Mouse (Mus musculus): ENCODE measurements around the gene Map2k5. TPM values are rescaled to one million over a fixed set of nuclear protein-coding genes. Genes with fewer than 3 reads are reported as not detected.

Map2k5 gene
- polyA plus RNA-seq, 1 experiment from 2014 or later = 9.2 TPM

DNA sequence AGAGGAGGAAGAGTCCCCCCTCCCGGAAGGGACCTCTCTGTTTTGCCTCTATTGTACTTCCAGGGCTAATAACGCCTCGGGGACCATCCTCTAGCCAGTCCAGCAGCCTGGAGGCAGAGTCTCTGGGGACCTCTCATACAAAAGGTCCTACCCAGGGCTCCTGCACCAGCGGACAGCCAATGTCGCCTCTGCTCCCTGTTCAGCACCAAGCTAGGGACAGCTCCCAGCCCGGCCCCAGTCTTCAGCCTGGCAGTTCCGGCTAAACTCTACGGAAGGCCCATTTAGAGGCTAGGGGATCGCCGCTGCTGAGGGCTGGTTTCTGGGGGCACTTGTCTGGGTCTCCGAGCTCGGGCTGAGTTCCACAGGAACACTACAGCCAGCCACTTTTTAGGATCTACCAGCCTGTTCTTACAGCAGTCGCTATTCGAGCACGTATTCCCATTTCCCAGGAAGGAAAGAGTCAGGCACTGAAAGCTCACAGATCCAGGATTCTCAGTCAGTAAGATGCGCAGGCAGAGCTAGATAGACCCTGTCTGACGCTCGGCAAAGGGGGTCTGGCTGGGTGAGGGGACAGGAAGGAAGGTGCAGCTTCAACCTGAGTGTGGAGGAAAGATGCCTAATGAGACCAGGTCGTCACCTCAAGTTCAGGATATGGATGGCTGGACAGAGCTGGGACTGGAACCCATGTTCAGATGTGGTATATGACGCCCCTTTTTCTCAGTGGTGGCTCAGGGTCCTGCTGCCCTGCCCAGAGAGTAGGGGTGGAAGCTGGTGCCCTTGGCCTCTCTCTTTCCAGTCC, 226.4 kb downstream of the Map2k5 start:
- no peaks in the 10 kb centered on the region for H3K36me3 ChIP-seq (replicated peaks)
- no peaks in the 10 kb centered on the region for H3K9me3 ChIP-seq (replicated peaks)
- no peak for ATAC-seq (ENCODE audit: insufficient read depth)
- H3K4me3 ChIP-seq (replicated peaks) = no peak overlapping the region
- H3K4me1 ChIP-seq (replicated peaks) = peaks cover 16% of the 10 kb centered on the region
- H3K9ac ChIP-seq = no peak overlapping the region
- H3K27ac ChIP-seq (replicated peaks) = no peak overlapping the region
- 2% methylated on average over 20 of the region's 20 CpGs for WGBS (ENCODE audit: insufficient replicate concordance)
- no peak overlapping the region for H3K4me2 ChIP-seq
- H3K27me3 ChIP-seq = peaks cover 86% of the 10 kb centered on the region

DNA sequence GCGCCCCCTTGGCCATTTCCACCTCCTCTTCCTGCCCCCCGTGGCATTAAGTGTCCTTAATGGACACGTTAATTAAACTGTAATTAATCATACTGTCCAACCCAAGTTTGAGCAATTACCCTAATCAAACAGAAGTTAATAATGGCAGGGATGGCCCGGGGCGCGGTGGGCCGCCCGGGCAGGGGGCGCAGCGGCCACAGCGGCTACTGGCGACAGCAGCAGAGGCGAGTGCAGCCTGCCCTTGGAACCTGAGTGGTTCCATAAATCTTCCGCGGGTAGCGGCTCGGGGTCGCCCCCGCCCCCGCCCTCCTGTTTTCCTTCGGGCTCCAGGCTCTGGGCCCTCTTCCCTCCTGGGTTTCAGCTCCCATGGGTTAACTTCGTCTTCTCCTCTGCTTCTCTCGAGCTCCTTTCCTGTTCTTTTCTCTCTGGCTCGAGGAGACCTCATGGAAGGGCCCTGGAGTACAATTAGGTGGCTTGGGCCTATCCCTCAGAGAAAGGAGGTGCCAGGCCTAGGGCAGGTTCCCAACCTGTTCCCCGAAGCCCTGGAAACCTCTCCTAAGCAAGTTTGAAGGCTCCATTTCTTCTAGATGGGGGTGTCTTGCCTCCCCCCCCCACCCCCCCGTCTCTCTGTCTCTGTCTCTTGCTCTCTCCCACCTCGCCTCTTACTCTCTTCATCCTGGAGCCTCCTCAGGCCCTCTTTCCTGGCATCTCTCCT, 227.5 kb downstream of the Map2k5 start:
- Histone ChIP-seq H3K4me1 (replicated peaks) (peaks cover 26% of the 10 kb centered on the region), H3K27me3 (peaks cover 94% of the 10 kb centered on the region), H3K36me3 (replicated peaks) (no peaks in the 10 kb centered on the region), H3K4me2 (no peak overlapping the region), H3K9ac (no peak overlapping the region), H3K4me3 (replicated peaks) (no peak overlapping the region), H3K27ac (replicated peaks) (no peak overlapping the region), H3K9me3 (replicated peaks) (no peaks in the 10 kb centered on the region)
- no peak for ATAC-seq (ENCODE audit: insufficient read depth)
- WGBS (ENCODE audit: insufficient replicate concordance) = 2% methylated on average over 27 of the region's 27 CpGs

GRCm38 (mm10) chr9:63149372-63149766, 228.3 kb downstream of the Map2k5 start:
- H3K9me3 ChIP-seq (replicated peaks) = no peaks in the 10 kb centered on the region
- H3K36me3 ChIP-seq (replicated peaks) = no peaks in the 10 kb centered on the region
- peak overlapping the region; percentile 41; the same call in 1 of the 2 replicates for H3K4me3 ChIP-seq (replicated peaks)
- H3K27me3 ChIP-seq = peaks cover 99% of the 10 kb centered on the region
- no peak overlapping the region for H3K27ac ChIP-seq (replicated peaks)
- H3K9ac ChIP-seq = no peak overlapping the region
- no peak for ATAC-seq (ENCODE audit: insufficient read depth)
- peak overlapping the region; percentile 60 for H3K4me2 ChIP-seq
- H3K4me1 ChIP-seq (replicated peaks) = peaks cover 33% of the 10 kb centered on the region
- 5% methylated on average over 20 of the region's 20 CpGs for WGBS (ENCODE audit: insufficient replicate concordance)

DNA sequence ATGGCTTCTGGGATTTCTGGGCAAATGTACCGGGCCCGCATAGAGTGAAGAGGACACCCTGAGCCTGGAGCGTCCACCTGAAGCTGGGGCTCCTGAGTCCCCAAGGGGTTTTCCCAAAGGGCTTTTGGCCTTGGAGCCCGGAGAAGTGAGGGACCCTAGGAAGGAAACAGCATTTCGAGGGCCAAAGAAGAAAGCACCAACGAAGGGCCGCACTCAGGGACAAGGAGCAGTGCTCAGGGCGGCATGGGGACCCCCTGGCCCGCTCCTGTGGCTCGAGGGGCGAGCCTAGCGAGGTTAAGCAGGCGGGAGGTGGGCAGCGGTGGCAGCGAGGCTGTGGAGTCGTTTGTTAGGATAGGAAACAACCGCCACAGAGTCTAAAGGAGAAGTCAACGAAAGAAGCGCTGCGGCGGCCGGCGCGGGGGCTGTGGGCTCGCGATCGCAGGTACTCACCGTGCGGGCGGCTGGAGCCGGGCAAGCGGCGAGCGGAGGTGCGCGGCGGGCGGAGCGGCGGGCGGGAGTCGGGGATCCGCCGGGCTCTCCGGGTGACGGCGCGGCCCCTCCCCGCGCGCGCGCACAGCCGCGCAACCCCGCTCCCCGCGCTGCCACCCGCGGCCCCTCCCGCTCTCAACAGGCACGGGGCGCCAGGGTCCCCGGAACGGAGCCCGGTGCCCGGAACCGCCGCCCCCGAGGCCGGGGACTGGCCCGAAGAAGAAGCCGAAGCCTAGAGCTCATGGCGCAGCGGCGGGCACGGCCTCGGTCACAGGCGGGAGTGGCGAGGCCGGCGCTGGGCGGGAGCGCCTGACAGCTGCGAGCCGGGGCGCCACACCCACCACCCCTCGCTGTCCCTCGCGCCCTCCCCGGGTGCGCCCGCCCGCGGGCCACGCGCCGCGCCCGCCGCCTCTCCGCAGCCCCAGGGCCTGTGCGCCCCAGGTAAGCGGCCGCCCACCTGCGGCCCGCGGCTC, 229.0 kb downstream of the Map2k5 start, which contains the start of gene Skor1:
Gene Skor1 (minus strand): TSS at position 552 of the 962 bp plus-strand sequence.
- WGBS (ENCODE audit: insufficient replicate concordance) = 1% methylated on average over 103 of the region's 108 CpGs
- ATAC-seq (ENCODE audit: insufficient read depth) = no peak
- peak within 1 kb of the TSS; percentile 41 for H3K4me3 ChIP-seq (replicated peaks)

GRCm38 (mm10) chr9:63147786-63148409, 229.8 kb downstream of the Map2k5 start:
- ATAC-seq (ENCODE audit: insufficient read depth) = no peak
- H3K4me1 ChIP-seq (replicated peaks) = peaks cover 39% of the 10 kb centered on the region
- no peak overlapping the region for H3K9ac ChIP-seq
- H3K27ac ChIP-seq (replicated peaks) = no peak overlapping the region
- no peaks in the 10 kb centered on the region for H3K36me3 ChIP-seq (replicated peaks)
- H3K4me2 ChIP-seq = no peak overlapping the region
- H3K9me3 ChIP-seq (replicated peaks) = no peaks in the 10 kb centered on the region
- peaks cover 100% of the 10 kb centered on the region for H3K27me3 ChIP-seq
- 2% methylated on average over 14 of the region's 14 CpGs for WGBS (ENCODE audit: insufficient replicate concordance)
- H3K4me3 ChIP-seq (replicated peaks) = no peak overlapping the region

More for the DNA sequence above, 229.0 kb downstream of the Map2k5 start, which contains the start of gene Skor1:
- no peaks in the 10 kb centered on the region for H3K36me3 ChIP-seq (replicated peaks)
- peak within 1 kb of the TSS; percentile 60 for H3K4me2 ChIP-seq
- peaks cover 100% of the 10 kb centered on the region for H3K27me3 ChIP-seq
- H3K9me3 ChIP-seq (replicated peaks) = no peaks in the 10 kb centered on the region
- no peak within 1 kb of the TSS for H3K27ac ChIP-seq (replicated peaks)
- H3K9ac ChIP-seq = no peak within 1 kb of the TSS
- peaks cover 36% of the 10 kb centered on the region for H3K4me1 ChIP-seq (replicated peaks)

DNA sequence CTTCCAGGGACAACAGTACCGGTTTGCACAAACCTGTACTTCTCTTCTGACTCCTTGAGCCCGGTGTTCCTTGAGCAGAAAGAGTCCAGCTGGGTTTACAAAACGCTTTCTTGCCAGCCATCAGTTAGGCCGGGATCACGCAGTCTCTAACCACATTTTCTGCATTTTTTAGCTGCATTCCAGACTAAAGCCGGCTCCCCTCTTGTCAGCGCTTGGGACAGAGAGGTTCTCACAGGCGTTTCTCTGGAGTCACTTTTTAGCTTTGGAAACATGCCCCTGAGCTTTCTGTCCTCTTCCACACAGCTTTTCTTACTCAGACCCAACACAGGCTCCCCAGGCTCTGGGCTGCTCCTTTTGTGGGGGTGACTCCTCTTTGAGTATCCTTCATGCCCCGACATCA, 230.4 kb downstream of the Map2k5 start:
- Histone ChIP-seq H3K27me3 (peaks cover 100% of the 10 kb centered on the region), H3K4me1 (replicated peaks) (peaks cover 39% of the 10 kb centered on the region), H3K9me3 (replicated peaks) (no peaks in the 10 kb centered on the region), H3K4me2 (no peak overlapping the region), H3K27ac (replicated peaks) (no peak overlapping the region), H3K9ac (no peak overlapping the region), H3K4me3 (replicated peaks) (no peak overlapping the region), H3K36me3 (replicated peaks) (no peaks in the 10 kb centered on the region)
- ATAC-seq (ENCODE audit: insufficient read depth) = no peak
- 2% methylated on average over 9 of the region's 9 CpGs for WGBS (ENCODE audit: insufficient replicate concordance)

DNA sequence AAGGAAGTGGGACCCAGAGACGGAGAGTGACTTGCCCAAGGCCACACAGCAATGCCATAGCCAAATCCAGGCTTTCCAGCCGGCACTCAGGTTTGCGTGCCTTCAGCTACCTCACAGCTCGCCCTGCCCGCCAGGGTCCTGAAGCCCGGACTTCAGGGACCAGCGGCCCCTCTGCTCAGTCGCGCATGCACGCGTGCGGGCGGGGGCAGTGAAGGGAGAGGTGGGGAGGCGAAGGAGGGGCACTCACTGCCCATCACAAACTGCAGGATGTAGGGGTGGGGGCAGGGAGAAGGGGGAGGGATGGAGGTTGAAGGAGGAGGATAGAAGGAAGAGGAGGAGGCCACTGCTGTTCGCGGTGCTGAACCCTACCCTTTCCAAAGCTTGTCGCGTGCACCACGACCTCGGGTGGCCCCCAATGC, 230.8 kb downstream of the Map2k5 start:
- WGBS (ENCODE audit: insufficient replicate concordance) = 0% methylated on average over 20 of the region's 20 CpGs
- no peak overlapping the region for H3K27ac ChIP-seq (replicated peaks)
- H3K27me3 ChIP-seq = peaks cover 100% of the 10 kb centered on the region
- no peaks in the 10 kb centered on the region for H3K9me3 ChIP-seq (replicated peaks)
- H3K9ac ChIP-seq = no peak overlapping the region
- H3K4me2 ChIP-seq = peak overlapping the region; percentile 39
- no peaks in the 10 kb centered on the region for H3K36me3 ChIP-seq (replicated peaks)
- ATAC-seq (ENCODE audit: insufficient read depth) = no peak
- peak overlapping the region; percentile 12; the same call in 1 of the 2 replicates for H3K4me3 ChIP-seq (replicated peaks)
- peaks cover 39% of the 10 kb centered on the region for H3K4me1 ChIP-seq (replicated peaks)

- H3K27ac ChIP-seq (replicated peaks) = no peak overlapping the region
- H3K4me2 ChIP-seq = peak overlapping the region; percentile 39
- H3K9ac ChIP-seq = no peak overlapping the region
- no peaks in the 10 kb centered on the region for H3K9me3 ChIP-seq (replicated peaks)
- H3K4me3 ChIP-seq (replicated peaks) = peak overlapping the region; percentile 12; the same call in 1 of the 2 replicates
- peaks cover 39% of the 10 kb centered on the region for H3K4me1 ChIP-seq (replicated peaks)
- WGBS (ENCODE audit: insufficient replicate concordance) = 2% methylated on average over 46 of the region's 46 CpGs
- H3K27me3 ChIP-seq = peaks cover 100% of the 10 kb centered on the region
- ATAC-seq (ENCODE audit: insufficient read depth) = no peak
- no peaks in the 10 kb centered on the region for H3K36me3 ChIP-seq (replicated peaks)
These were observed 231.4 kb downstream of the Map2k5 start for GRCm38 (mm10) chr9:63146126-63146855.

DNA sequence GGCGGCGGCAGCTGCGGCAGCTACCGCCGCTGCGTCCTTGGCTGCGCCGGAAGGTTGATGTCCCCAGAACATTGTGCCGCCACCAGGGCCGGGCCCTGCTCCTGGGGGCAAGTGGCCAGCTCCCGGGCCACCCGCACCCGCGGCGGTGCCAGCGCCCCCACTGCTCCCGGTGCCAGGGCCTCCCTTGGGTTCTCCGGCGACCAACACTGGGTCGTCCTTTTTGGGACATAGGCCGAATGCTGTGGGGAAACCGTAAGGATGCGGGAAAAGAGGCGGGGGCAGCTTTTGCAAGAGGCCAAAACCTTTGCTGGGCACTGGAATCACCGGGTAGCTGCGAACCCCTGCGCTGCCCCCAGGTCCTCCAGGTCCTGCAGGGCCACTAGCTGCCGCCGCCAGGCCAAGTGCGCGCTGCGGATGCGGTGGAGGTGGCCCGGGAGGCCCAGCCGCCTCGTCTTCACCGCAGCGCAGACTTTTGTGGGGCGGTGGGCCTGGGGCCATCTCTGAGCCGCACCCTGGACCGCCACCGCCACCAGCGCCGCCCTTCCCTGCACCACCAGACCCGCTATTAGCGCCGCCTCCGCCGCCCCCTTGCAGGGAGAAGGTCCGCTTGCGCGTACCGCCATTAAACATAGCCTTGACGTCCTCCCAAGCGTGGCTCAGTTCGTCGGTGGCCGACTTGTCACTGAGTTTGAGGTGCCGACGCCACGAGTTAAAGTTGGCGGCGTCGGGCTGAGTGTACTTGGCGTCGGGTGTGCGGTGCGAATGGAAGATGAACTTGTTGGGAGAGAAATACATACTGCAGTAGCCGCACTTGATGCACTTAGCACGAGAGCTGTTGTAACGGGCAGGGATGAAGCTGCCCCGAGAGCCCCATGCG, 232.2 kb downstream of the Map2k5 start:
- Histone ChIP-seq H3K4me1 (replicated peaks) (peaks cover 39% of the 10 kb centered on the region), H3K9me3 (replicated peaks) (no peaks in the 10 kb centered on the region), H3K9ac (no peak overlapping the region), H3K4me2 (peak overlapping the region; percentile 39; the same call in 1 of the 2 replicates), H3K4me3 (replicated peaks) (peak overlapping the region; percentile 10; the same call in 1 of the 2 replicates), H3K27me3 (peaks cover 100% of the 10 kb centered on the region), H3K27ac (replicated peaks) (no peak overlapping the region), H3K36me3 (replicated peaks) (no peaks in the 10 kb centered on the region)
- ATAC-seq (ENCODE audit: insufficient read depth) = no peak
- WGBS (ENCODE audit: insufficient replicate concordance) = 2% methylated on average over 73 of the region's 73 CpGs

All from liver, embryonic 15.5 days (tissue).